Mouse (Mus musculus) lung, embryonic 14.5 days (tissue): ENCODE data around the gene Sp100. TPM values are rescaled to one million over a fixed set of nuclear protein-coding genes. Genes with fewer than 3 reads are reported as not detected.
"Not testable (repeated sequence)": the region's sequence is repeated elsewhere in the genome, so short reads cannot be mapped to it uniquely, and the experiment has no call there.

ENCODE experiments used
- ATAC-seq: fragments of 200-750 bp; cut with Nextera tagmentation; 2 replicates; pipeline ENCODE4 v1.8.0; 2017; ENCODE audit warnings: mild to moderate bottlenecking, moderate TSS enrichment, moderate library complexity; ENCODE audit not compliant: insufficient read depth
- DNase-seq: peaks from one replicate; pipeline ENCODE4 v3.0.0-alpha.2; 2015
- H3K27ac ChIP-seq: fragments of 300-500 bp; sonication (generic); 2 replicates; pipeline ENCODE4 v1.5.1; 2014; ENCODE audit warnings: low read depth, mild to moderate bottlenecking, moderate library complexity
- H3K27me3 ChIP-seq: fragments of 300-500 bp; sonication (generic); 2 replicates; pipeline ENCODE4 v1.6.1; 2014; ENCODE audit warnings: low read length, control low read depth; ENCODE audit not compliant: insufficient read depth
- H3K36me3 ChIP-seq: fragments of 300-500 bp; sonication (generic); 2 replicates; pipeline ENCODE4 v1.6.1; 2014; ENCODE audit warnings: control low read depth; ENCODE audit not compliant: insufficient read depth
- H3K4me1 ChIP-seq: fragments of 300-500 bp; sonication (generic); 2 replicates; pipeline ENCODE4 v1.6.1; 2014; ENCODE audit warnings: antibody characterized with exemption, control low read depth; ENCODE audit not compliant: insufficient read depth
- H3K4me2 ChIP-seq: fragments of 300-500 bp; sonication (generic); 2 replicates; pipeline ENCODE4 v1.6.1; 2014; ENCODE audit warnings: mild to moderate bottlenecking
- H3K4me3 ChIP-seq: fragments of 300-500 bp; sonication (generic); 2 replicates; pipeline ENCODE4 v1.5.1; 2014; ENCODE audit warnings: low read depth, low read length
- H3K9ac ChIP-seq: fragments of 300-500 bp; sonication (generic); 2 replicates; pipeline ENCODE4 v1.6.1; 2014
- H3K9me3 ChIP-seq: fragments of 300-500 bp; sonication (generic); 2 replicates; pipeline ENCODE4 v1.6.1; 2016; ENCODE audit warnings: low read depth, low read length, control low read depth
- WGBS: fragments of 180-500 bp; shearing (Covaris S2); extraction: QIAGEN DNeasy Blood & Tissue Kit; methylation state at CpG from one replicate; pipeline ENCODE4 v1.1.7; 2014; 5-methylcytosine and 5-hydroxymethylcytosine counted together
- polyA plus RNA-seq: library from polyadenylated mRNA; unstranded; fragments of >200 nt; fragmentation: Nextera tagmentation; extraction: Ambion mirVana; gene quantifications from 2 replicates; pipeline ENCODE4 v1.2.1, GENCODE M21; 2014

Gene Sp100
- 1.4 TPM in 2 replicates for polyA plus RNA-seq

GRCm38 (mm10) chr1:85649881-85650280, at the start of gene Sp100:
Gene Sp100 (plus strand): TSS chr1:85649988.
- H3K36me3 ChIP-seq, H3K27ac ChIP-seq, H3K4me2 ChIP-seq, H3K9me3 ChIP-seq, H3K9ac ChIP-seq, DNase-seq, ATAC-seq, H3K27me3 ChIP-seq, H3K4me1 ChIP-seq, H3K4me3 ChIP-seq: not testable (repeated sequence)
- WGBS, result 40% methylated on average over 6 of the region's 6 CpGs

- no CpG with 5 or more reads among the region's 5 CpGs for WGBS
- H3K27me3 ChIP-seq, result not testable (repeated sequence)
These were observed 49.7 kb upstream of the Sp100 start, which contains the start of gene Sp140 for GRCm38 (mm10) chr1:85600078-85600477. Gene Sp140 (plus strand): TSS chr1:85600378.

DNA sequence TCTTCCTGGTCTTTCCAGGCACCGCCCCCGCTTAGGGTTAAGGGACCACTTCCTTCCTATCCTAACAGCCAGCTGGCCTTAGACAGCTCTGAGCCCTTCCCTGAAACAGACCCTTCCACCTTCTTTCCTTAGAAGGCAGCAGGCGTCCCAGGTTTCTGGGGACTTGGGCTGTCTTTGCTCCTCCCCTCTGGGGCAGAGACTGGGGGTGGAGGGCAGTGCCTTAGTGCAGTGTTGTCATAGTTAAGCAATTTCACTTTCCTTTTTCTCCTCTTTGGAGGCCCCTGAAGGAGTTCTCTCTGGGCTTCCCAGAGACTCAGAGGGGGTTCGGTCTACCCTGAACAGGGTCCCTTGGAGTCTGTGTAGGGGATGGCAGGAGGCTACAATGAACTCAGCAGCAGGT, 49.0 kb upstream of the Sp100 start:
- not testable (repeated sequence) for H3K27me3 ChIP-seq, H3K4me2 ChIP-seq, H3K36me3 ChIP-seq, DNase-seq, H3K4me1 ChIP-seq, ATAC-seq, H3K9ac ChIP-seq, H3K27ac ChIP-seq, H3K4me3 ChIP-seq, H3K9me3 ChIP-seq
- 61% methylated on average over 4 of the region's 4 CpGs for WGBS

More at GRCm38 (mm10) chr1:85600078-85600477, 49.7 kb upstream of the Sp100 start, which contains the start of gene Sp140:
- H3K9me3 ChIP-seq, H3K4me1 ChIP-seq, H3K36me3 ChIP-seq, H3K27ac ChIP-seq, DNase-seq, H3K4me3 ChIP-seq, ATAC-seq, H3K9ac ChIP-seq, H3K4me2 ChIP-seq: not testable (repeated sequence)

- not testable (repeated sequence) for H3K4me1 ChIP-seq, ATAC-seq, H3K4me3 ChIP-seq, DNase-seq, H3K36me3 ChIP-seq, H3K4me2 ChIP-seq, H3K27me3 ChIP-seq, H3K9me3 ChIP-seq, H3K27ac ChIP-seq, H3K9ac ChIP-seq
- WGBS, result no CpG with 5 or more reads among the region's 1 CpGs
These were observed 45.4 kb upstream of the Sp100 start for GRCm38 (mm10) chr1:85604341-85604740.

DNA sequence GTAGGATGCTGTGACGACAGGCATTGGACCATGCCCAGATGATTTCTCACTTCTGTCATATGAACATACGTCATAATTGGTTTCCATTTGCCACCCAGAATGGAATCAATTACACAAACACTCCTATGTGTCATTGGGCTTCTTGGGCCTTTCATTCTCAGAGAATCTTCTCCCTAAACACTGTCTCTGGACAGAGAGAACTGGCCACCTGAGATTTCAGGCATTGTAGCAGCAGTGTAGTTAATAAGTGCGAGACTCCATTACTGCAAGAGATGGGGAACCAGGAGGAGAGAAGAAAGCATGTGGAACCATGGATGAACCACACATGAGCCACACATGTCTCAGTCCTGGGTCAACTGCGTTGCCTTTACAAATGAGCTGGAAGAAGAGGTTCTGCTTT, 41.4 kb upstream of the Sp100 start:
- not testable (repeated sequence) for H3K27me3 ChIP-seq, ATAC-seq, H3K9me3 ChIP-seq, H3K4me3 ChIP-seq, H3K9ac ChIP-seq, H3K36me3 ChIP-seq, H3K4me1 ChIP-seq, H3K4me2 ChIP-seq, H3K27ac ChIP-seq, DNase-seq
- 72% methylated on average over 3 of the region's 4 CpGs for WGBS

GRCm38 (mm10) chr1:85610581-85610980, 39.2 kb upstream of the Sp100 start:
- H3K36me3 ChIP-seq, H3K4me2 ChIP-seq, H3K9me3 ChIP-seq, ATAC-seq, H3K9ac ChIP-seq, DNase-seq, H3K27ac ChIP-seq, H3K4me1 ChIP-seq, H3K4me3 ChIP-seq, H3K27me3 ChIP-seq: not testable (repeated sequence)
- WGBS, result no CpG with 5 or more reads among the region's 4 CpGs

- not testable (repeated sequence) for ATAC-seq, H3K4me3 ChIP-seq, H3K27ac ChIP-seq, H3K4me2 ChIP-seq, H3K9ac ChIP-seq, H3K9me3 ChIP-seq, H3K36me3 ChIP-seq, H3K4me1 ChIP-seq, H3K27me3 ChIP-seq, DNase-seq
- 88% methylated on average over 3 of the region's 3 CpGs for WGBS
These were observed 34.7 kb upstream of the Sp100 start for GRCm38 (mm10) chr1:85615096-85615495.

GRCm38 (mm10) chr1:85615819-85616218, 34.0 kb upstream of the Sp100 start:
- H3K9ac ChIP-seq, H3K27me3 ChIP-seq, ATAC-seq, H3K4me3 ChIP-seq, H3K36me3 ChIP-seq, H3K9me3 ChIP-seq, H3K27ac ChIP-seq, DNase-seq, H3K4me2 ChIP-seq, H3K4me1 ChIP-seq: not testable (repeated sequence)
- 44% methylated on average over 3 of the region's 3 CpGs for WGBS

DNA sequence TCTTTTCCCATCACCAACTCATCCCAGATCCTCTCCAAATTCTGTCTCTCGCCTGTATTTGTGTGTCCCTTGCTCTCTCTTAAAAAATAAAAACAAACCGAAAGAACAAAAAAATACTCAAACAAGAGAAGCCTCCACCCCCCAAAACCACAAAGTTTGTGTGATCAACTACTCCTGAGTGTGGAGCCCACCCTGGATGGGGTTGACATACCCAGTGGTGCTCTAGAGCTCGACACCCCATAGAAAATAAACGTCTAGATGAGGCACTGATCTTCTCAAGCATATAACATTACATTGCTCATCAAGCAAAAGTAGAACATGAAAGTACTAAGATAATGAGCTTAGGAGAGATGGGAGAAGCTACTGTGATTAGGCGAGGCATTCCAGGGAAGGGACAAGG, 32.6 kb upstream of the Sp100 start:
- not testable (repeated sequence) for H3K9ac ChIP-seq, H3K4me2 ChIP-seq, H3K4me1 ChIP-seq, H3K27ac ChIP-seq, H3K36me3 ChIP-seq, H3K27me3 ChIP-seq, ATAC-seq, H3K4me3 ChIP-seq, DNase-seq, H3K9me3 ChIP-seq
- WGBS, result 67% methylated on average over 4 of the region's 5 CpGs

- ATAC-seq, H3K4me3 ChIP-seq, H3K27me3 ChIP-seq, DNase-seq, H3K4me2 ChIP-seq, H3K27ac ChIP-seq, H3K9ac ChIP-seq, H3K4me1 ChIP-seq, H3K36me3 ChIP-seq, H3K9me3 ChIP-seq: not testable (repeated sequence)
- 41% methylated on average over 1 of the region's 1 CpGs for WGBS
These were observed 31.1 kb upstream of the Sp100 start for GRCm38 (mm10) chr1:85618689-85619088.

- H3K4me3 ChIP-seq, H3K9me3 ChIP-seq, ATAC-seq, H3K9ac ChIP-seq, H3K27me3 ChIP-seq, H3K4me1 ChIP-seq, H3K36me3 ChIP-seq, H3K27ac ChIP-seq, DNase-seq, H3K4me2 ChIP-seq: not testable (repeated sequence)
- 68% methylated on average over 3 of the region's 3 CpGs for WGBS
These were observed 12.9 kb upstream of the Sp100 start for GRCm38 (mm10) chr1:85636936-85637335.
